Mouse (Mus musculus): ENCODE data around the gene Zbtb20.
"Not testable (repeated sequence)": the region's sequence is repeated elsewhere in the genome, so short reads cannot be mapped to it uniquely, and the experiment has no call there.

Zbtb20 gene

DNA sequence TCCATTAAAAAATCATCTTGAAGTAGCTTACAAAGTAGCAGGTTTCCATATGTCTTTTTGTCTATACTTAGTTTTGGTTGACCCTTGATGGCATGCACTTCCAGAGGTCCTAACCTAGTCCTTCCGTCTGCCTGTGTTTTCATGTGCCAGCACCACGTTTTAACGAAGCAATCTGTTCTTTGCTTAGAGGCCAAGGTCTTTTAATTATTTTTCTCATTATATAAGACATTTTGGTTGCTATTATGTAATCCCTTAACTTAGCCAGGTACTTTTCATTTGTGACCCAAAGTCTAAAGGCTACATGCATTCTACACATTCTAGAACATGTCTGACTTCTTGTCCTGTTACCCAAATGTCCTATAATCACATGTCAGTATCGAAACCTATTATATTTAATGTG lies 35.6 kb downstream of the Zbtb20 start:
- peak; percentile 18 for DNase-seq

DNA sequence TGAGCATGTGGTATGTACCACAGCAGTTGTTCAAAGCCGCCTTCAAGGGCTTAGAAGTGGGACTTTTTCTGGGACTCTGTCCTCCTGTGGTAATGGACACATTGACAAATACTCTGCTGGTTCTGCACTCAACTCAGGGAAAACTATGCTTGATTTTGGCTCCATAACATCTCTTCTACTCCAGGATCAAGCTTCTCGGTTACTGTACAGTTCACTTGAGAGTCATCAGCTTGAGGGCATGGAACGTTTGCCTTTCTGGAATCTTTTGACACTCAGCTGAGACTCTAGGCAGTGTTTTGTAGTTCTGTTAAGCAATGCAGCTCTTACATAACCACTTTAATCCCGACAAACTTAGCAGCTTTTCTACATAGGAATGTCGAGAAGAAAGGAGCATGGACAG lies 36.1 kb downstream of the Zbtb20 start:
- DNase-seq = peak; percentile 23

DNA sequence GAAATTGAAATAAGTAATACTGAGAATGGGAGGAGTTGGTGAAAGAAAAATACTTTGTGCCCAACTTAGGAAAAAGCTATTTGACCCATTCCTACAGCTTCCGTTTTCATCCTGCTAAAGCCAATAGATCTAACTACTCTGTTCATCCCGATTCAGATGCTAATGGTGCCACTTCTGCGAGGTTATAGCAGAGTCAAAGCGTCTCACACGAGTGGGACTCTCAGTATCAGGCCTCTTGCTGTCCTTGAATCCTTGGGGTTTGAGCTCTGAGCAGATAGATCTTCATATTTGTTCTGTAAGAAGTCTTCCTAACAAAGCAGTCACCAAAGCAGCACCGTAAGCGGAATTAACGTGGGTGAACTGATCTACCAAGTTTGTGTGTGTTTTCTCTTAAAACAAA lies 37.6 kb downstream of the Zbtb20 start:
- DNase-seq = no peak

DNA sequence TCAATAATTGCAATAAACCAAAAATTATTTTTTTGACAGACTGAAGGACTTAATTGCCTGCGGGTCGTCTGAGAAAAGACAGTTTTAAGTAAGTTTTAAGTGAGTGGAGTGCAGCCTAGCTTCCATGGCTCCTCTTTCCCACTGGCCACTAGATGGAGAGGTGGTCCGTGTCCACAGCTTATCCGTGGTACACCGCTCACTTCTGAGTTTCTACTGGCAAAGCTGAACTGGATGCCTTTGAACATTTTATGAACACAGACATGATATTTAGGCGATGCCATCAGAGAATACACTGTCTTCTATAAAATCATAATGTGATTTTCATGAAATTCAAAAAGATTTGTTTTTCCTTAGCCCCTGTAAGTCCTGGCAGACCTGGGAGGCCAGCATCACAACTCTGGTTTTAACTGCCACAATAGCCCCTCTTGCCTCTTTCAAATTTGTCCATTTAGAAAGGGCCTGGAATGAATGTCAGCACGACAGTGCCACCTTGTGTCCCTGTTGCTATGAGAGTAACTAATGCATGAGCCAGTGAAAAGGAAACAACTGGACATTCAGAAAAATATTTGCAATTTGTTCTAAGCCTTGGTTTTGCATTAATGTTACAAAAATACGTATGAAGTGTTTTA lies 38.9 kb downstream of the Zbtb20 start:
- peak; percentile 72 for DNase-seq

DNA sequence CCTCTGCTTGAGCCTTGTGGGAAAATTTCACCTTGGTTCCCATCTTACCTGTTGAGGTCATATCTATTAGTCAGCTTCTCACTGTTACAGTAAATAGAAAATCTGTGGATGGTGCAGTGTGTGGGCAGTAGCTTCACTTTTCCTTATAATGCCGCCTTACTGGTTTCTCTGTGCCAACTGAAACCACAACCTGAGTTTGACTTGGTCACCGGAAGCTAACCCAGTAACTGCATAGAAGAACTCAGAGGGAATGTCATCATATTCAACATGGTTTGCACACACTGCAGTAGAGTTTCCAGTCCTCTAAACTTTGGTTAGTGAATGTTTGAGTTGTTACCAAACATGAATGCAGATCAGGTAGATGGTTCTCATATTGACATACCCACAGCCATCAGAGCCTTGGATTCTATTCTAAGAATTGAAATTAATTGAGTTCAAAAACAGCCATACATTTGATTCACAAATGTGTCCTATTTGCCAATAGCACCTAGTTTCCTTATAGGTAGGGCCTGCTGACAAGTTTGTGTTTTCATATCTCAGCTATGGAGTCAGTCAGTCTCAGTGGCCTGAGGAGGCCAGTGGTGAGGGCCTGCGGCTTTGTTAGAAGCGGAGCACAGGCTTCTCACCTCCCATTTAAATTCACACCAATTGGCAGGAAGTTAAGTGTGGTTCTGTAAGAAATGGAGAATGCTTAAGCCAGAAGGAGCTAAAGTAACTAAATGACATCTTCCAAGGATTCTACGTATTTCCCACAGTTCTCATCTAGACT lies 44.5 kb downstream of the Zbtb20 start:
- DNase-seq = no peak

DNA sequence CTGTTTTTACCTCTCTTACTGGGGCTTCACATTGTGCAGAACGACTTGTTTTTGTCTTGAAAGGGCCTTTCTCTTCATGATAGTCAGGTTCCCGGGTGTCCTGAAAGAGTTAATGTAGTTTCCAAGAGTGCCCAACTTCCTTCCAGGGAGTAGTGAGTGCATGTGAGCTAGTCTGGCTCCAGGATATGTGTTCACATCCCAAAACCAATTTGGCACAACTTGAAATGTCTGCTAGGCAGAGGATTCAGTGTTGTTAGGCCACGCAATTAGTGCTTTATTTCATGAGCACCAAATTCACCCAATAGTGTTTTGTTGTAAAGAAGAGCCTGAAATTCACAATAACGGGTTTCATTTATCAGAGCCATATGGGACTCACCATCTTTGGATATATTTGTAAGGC lies 45.8 kb downstream of the Zbtb20 start:
- no peak for DNase-seq

DNA sequence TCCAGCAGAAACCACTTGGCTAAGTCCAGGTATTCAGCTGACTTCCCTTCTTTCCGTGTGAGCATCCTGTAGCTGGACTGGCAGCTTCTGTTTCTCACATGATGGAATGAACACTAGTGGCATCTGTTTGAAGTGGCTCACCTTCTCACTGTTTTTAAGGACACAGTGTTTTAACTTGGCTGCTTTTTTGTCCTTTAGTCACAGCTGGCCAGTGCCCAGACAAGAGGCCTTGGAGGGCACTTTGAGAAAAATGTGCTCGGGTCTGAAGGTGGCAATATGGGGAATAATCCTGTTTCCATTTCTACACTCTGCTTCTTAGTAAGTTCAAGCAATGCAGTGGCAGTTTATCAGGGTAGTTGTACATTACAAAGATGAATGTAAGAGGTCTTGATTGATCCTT lies 62.5 kb downstream of the Zbtb20 start:
- no peak for DNase-seq

DNA sequence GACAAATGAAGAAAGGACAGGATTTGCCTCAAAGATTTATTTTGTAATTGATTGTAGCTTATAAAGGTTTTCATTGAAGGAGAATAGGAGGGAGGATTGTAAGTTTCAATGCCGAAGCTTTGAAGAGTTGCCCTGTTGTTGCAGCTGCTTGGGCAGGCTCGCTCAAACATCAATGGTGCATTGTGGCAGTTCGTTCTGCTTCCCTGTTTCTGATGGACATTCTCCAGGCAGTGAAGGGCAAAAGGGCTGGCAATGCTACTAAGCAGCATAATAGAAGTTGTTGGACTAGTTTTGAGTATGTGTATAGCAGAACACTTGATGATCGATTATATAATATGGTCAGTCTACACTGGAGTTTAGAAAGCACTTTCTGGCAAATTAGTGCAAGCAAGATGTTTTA lies 71.3 kb downstream of the Zbtb20 start:
- no peak for DNase-seq

DNA sequence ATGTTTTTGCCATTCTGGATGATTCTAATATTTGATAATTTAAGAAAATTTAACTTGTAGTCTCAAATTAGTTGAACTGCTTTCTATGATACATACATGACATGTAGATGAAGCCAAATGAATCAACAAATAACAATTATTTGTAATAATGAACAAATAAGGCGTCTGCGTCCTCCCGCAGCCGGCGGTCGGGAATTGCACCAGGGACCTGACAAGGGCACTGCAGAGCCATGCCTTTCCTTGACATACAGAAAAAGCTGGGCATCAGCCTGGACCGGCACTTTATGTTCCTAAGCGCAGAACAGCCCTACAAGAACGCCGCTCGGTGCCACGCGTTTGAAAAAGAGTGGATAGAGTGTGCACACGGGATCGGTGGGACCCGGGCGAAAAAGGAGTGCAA lies 79.7 kb downstream of the Zbtb20 start:
- DNase-seq = not testable (repeated sequence)

DNA sequence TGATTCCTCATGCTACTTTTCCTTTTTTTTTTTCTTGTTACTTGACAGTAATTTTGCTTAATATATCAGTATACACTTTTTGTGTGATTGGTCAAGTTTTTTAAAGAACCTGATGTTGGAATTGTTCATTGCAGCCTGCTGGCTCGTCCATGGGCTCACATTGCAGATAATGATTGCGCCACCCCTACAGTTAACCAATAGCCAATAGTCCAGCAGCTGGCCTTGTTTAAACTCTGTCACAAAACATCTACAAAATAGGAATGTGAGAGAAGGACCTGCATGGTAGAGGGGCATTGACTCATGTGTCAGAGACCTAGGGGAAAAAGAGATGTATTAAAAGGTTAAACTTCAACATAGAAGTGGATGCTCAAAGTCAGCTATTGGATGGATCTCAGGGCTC lies 97.2 kb downstream of the Zbtb20 start:
- DNase-seq = no peak

DNA sequence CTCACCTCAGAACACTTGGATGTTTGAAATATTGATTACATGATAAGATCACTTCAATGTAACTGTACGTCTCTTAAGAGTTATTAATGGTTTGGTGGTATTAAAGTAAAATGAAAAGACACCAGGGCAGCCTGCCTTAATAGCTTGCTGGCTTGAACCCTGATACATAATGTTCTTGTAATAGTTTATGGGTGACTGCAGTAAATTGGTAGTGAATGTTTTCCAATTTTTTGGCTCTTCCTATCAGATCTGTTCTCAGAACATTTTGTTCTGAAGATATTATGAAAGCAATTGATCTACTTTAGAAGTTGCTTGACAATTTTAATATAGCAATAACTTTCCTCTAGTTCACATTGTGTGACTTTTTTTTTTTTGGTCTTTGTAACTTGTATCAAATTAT lies 123.2 kb downstream of the Zbtb20 start:
- no peak for DNase-seq

DNA sequence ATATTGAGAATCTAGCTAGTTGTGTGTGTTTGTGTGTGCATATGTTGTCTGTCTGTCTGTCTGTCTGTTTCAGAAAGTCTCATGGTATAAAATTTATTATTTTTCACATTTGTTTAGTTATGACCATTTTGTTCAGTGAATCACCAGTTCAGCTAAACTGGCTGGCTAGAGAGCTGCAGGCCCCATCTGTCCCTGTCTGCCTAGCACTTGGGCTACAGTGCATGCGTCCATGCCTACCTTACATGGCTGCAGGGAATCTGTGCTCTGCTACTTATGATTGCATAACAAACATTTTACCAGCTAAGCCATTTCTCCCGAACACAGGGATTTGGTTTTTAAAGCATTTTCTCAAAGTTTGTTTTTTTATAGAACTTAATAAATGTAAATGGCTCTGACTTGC lies 150.7 kb downstream of the Zbtb20 start:
- DNase-seq = no peak

DNA sequence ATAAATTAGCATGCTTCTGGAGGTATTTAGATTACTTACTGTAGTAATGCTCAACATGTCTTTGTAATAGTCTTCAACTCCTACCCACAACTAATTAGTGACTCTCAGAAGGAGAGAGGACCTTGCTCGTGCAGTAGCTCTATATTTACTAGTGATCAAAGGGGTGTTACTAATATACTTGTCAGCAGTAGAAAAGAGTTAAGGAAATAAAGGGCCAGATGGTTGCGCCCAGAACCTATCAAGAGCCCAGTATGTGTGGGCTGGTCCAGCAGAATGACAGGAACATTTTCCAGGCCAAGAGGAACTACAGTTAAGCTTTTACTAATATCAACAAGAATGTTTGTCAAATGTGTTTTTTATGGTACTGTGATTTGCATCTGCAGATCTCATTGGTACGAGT lies 153.6 kb downstream of the Zbtb20 start:
- DNase-seq = no peak

DNA sequence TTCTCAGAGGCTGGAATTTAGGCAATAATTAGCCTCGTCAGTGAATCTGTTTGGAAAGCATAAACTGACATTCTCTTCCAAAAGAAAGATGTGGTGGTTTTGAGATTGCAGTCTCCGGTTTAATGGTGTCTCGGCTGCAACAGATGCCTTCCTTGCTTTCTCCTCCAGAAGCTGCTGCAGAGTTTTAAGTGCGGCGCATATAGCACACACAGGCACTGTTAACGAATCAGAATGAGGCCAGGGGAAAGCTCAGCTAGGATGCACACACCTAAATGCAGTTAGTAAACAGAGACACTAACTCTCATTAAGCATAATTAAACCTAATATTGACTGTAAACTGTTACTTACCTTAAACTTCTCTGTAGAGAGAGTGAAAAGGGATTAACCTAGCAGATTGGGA lies 160.0 kb downstream of the Zbtb20 start:
- DNase-seq = no peak

DNA sequence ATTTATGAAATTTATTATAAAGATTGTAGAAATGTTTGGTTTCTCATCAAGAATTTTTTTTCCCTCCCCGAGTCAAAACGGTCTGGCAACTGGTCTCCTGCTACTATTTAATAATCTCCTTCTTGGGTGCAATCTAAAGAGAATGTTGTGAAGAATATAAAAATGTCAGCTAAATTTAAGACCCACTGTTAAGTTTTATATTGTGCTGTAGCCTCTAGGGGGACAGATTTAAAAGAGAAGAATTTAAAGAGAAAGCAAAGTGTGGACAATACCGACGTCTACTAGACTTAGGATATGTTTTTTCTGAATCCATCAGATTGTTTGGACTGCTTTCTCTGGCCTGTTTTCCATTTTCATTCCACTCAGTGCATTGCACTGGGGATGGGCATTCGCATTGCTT lies 160.8 kb downstream of the Zbtb20 start:
- no peak for DNase-seq

DNA sequence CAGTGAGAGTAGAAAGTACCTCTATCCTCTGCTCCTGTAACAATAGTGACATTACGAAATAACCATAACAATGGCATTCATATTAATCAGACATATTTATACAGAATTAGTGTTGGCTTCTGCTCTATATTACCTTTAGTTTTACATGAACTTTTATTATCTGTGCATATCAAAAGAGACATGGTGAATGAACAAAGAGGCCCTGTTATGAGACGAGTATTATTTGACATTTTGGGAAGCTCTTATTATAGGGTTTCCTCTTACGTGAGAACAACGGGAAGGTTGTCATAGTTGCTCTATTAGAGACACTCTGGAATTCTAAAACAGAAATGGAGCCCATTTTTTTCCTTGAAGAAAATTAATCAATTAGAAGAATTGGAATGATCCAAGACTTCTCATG lies 161.6 kb downstream of the Zbtb20 start:
- DNase-seq = no peak

DNA sequence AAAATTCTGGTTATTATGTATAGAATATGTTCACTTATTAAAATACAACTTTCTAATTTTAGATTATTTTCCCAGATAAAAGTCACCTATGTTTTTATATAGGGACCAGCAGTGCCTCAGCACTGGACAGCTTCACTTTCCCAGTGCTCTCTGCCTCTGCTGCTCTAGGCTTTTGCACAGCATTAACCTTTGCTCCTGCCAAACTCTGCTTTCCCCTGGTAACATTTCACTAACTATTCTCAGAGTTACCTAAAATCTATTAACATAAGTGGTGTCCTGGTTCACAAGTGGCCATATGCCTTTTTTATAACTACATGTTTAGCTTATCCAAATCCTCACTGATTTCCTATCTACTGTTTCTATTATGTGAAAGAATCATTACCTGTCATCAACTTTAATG lies 169.9 kb downstream of the Zbtb20 start:
- DNase-seq = no peak

DNA sequence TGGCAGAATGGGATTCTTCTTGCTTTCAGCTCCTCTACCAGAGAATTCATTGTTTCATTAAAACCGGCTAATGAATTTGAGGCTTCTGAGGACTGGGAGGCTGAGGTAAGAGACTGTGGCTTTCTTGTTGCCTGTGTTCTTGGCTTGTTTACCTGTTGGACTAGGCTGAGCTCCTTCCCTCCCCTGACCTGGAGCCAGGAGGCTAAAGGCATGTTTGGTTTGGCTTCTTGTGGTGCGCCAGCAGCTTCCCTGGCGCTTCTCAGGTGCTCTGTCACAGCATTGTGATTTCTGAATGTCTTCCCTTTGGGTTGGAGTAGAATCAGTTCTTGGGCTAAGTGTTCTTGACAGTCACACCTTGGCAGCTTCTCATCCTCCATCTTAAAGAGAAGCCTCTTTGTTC lies 171.0 kb downstream of the Zbtb20 start:
- peak; percentile 17 for DNase-seq

DNA sequence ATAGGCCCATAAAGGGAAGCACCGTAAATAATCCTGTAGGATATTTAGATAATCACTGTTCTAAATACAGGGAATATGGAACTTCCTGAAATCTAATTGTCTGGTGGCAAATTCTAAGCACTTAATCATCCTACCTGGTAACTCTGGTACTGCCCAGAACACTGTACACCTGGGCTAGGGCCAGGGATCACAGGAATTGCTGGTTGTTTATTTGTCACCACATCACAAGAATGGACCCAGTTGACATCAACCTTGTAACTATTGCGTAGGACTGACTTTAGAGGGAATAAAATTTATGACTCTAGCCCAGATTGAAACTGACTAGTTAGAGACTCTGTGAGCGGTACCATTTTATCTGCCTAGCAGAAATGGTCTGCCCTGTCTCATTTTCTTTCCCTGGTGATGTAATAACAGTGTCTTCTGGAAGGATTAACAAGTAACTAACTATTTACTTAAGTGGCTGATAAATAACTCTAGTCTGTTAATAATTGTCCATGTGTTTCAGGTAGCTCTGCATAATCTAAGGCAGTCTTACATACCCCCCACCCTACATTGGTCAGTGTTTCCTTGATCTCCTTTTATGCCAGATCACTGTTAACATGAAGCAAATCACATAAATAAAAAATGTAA lies 194.1 kb downstream of the Zbtb20 start:
- DNase-seq = peak; percentile 31

DNA sequence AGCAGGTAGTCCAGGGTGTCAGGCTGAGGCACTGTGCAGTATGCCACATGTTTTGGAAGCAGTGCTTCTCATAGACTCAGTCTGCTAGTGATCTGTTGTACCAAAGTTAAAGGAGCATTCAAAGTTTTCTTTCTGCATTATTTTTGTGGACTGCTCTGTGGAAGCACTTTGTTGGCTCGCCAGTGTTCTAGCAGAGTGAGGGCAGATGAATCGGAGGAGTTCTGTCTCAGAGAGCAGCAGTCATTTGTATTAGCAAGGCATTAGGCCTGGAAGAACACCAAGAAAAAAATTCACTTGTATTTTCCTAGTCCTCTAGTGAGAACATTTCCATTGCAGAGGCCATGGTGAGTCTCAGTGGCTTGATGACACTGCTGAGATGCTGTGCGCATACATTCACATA lies 196.2 kb downstream of the Zbtb20 start:
- DNase-seq = no peak

DNA sequence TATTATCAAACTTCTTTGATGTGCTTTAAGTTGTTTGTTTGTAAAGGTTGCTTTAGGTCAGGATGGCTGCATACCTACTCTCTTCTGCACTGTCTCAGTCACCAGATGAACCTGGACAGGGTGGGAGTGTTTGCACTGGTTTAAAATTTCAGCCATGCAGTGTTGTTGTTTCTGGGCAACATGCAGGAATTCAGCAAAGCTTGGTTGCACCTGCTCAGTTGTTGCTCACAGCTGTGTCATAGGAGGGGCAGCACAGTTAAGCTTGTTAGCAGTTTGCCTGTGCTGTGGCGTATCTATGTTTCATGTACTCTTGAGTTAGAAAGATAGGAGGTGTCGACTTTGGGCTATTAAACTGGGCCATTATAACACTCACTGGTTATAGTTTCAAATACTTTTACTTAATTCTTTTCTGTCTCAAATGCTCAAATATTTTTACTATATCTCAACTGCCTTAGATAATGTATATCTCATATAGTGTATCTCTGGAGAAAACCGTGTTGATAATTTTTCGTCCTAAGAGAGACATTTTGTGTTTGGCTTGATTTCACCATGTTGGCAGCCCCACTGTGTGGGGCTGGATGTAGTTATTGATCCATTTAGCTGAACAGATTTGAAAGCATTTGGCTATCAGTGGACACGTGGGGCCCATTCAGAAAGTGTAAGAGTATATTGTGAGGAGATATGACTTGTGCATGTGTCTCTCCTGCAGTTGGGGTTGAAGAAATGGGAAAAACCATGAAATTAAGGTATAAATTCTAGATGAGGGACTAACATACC lies 197.3 kb downstream of the Zbtb20 start:
- DNase-seq = no peak

DNA sequence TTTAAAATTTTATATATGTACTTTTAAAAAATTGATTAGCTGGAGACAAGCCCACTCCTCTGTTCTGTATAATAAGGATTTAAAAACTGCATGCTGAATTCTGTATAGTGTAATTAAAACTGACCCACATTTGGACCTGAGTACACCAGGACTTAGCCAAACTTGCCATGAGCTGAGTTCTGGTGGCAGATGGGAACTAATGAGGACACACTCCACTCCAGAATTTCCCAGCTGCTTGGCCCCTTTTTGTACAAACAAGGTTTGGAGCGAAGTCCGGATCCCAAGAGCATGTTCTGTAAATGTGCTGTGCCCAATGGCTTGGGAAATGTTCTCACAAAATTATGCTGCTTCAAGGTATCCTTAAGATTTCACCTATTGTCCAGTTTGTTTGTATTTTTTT lies 204.7 kb downstream of the Zbtb20 start:
- DNase-seq = no peak

DNA sequence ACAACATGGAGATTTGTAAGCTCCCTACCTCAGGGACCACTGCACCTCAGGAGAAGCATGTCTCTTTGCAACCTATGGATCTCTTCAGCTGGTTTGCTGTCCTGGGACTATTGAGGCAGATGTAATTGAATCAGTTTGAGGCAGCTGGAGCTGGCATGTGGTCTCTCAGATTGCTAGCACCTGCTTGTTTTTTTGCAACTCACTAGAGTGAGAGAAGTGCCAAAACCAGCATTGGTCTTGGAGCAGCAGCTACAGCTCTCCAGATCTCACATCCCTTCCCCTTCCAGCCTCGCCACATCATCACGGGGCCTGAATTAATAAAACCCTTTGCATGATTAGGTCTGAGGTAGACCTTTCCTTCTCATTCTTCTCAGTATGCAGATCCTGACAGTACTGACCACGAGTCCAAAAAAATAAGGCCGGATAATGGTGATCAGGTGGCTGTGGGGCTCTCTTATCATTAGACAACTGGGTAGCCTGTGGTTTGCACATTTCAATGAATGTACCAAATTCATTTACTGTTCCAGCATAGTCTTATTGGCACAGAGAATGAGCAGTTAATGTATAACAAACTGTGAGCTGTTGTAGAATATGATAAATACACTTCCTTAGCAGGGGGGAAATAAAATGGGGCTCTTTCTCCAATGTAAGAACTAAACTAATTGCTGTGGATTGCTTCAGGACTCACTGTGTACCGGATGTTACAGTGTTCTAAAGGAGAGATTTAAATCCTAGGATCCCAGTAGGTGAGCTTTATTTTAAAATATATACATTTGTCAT lies 205.4 kb downstream of the Zbtb20 start:
- no peak for DNase-seq

Data from kidney, adult 18-20 months (tissue).